Mouse (Mus musculus) gastrocnemius, postnatal 36 days (tissue): ENCODE measurements around the gene Adam21. TPM values are rescaled to one million over a fixed set of nuclear protein-coding genes. Genes with fewer than 3 reads are reported as not detected.
A peak's percentile ranks its signal among the peaks of the same experiment; 100 is the strongest.
"Not testable (repeated sequence)": the region's sequence is repeated elsewhere in the genome, so short reads cannot be mapped to it uniquely, and the experiment has no call there.

Source experiments
- DNase-seq, 2 experiments: peaks; one replicate each; pipeline ENCODE4 v3.0.0; 2022
- intact Hi-C: fragments of 180-260 bp; cut with DNase I; formaldehyde crosslinking; loops from one replicate; pipeline ENCODE4 v1.15.1; 2025
- long read RNA-seq, 2 experiments: library from polyadenylated mRNA; stranded (forward); transcript quantifications; one replicate each; pipeline ENCODE4 v2.0.0; 2021
- total RNA-seq, 2 experiments: library from RNA; stranded (reverse); gene quantifications; 2 replicates each; pipeline ENCODE4 v1.2.3; 2021

The Adam21 gene
- not detected for total RNA-seq
- long read RNA-seq, experiment 1: 0 reads
- long read RNA-seq, experiment 2: 0 reads

DNA sequence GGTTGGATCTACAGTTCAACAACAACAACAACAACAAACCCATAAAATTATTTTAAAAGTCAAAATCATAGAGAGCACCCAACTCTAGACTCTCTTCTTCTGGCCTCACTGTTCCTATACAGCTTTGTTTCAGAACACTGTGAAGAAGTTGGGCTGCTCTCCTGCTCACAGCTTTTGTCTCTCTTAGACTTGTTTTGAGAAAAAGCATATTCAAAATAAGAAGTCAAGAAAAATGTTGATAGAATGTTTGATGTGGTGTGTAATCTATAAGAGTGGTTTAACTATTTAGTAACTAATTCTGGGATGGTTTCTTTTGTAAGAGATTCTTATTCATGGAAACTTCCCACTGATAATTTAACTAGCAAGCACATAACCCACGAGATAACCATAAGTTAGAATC, at the start of gene Adam21:
Adam21 (minus strand) TSS at position 101 of the 400 bp plus-strand sequence.
- no peak for DNase-seq
- intact Hi-C loops: no loop called here

GRCm38 (mm10) chr12:81616980-81617379, 48.7 kb upstream of the Adam21 start:
- intact Hi-C loops: no loop called here
- no peak for DNase-seq

- intact Hi-C loops: no loop called here
- no peak for DNase-seq
These were observed 47.5 kb upstream of the Adam21 start for GRCm38 (mm10) chr12:81615807-81616206.

GRCm38 (mm10) chr12:81609445-81609844, 41.2 kb upstream of the Adam21 start:
- DNase-seq: no peak
- intact Hi-C loops: no loop called here

DNA sequence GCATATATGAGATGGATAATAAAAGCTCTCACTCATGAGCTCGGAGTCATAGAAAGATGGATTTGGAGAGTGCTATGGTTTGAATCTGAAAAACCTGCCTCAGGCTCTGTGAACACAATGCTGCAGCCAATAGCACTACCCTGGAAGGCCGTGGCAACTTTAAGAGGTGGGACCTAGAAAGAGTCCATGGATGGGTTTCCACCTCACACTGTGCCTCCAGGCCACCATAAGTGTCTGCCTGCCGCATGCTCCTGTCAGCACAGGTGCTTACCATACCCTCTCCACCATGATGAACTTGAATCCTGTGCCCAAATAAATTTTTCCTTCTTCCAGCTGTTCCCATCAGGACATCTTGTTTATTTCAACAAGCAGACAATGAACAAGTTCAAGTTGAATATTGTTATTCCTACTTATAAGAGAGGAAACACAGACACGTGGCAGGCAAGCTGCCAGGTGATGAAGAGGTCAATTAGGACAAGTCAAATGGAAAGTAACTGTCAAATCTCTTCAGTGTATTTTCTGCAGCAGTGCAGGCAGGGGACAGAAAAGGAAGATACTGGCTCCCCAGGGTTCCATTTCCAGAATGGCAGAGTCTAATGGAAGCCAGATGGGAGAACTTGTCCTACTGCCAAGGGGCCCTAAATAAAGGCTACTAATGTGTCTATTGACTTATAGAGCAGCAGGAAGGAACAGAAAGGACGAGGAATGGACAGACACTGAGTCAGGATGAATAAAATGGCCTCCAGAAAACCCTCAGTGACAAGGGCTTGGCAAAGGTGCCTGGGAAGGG, 36.9 kb upstream of the Adam21 start:
- intact Hi-C loops: no loop called here
- DNase-seq: no peak

GRCm38 (mm10) chr12:81596547-81597262, 28.4 kb upstream of the Adam21 start:
- no peak for DNase-seq
- intact Hi-C loops: no loop called here

- peak; percentile 81 to 90 for DNase-seq
- intact Hi-C loops: no loop called here
These were observed 26.8 kb upstream of the Adam21 start, which contains the start of gene Med6 for GRCm38 (mm10) chr12:81594902-81595671. Med6 (minus strand) TSS chr12:81595008.

DNA sequence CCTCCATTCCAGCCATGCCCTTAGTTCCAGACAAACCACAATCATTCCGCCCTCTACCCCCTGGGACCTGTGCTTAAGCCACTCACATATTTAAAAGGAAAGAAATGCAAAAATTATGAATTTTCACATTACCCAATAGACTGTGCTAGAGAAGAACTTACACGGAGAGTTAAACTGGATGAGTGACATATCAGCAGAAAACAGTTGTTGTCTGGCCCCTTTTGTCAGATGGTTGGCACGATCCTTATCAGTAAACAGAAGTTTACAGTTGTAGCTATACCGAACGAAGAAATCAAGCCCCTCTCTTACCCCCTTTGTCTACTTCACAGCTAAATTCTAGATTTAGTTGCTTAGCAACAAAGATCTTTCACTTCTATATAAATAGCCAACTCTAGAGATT, 343 bp downstream of the Adam21 start:
- DNase-seq: no peak
- intact Hi-C loops: no loop called here

DNA sequence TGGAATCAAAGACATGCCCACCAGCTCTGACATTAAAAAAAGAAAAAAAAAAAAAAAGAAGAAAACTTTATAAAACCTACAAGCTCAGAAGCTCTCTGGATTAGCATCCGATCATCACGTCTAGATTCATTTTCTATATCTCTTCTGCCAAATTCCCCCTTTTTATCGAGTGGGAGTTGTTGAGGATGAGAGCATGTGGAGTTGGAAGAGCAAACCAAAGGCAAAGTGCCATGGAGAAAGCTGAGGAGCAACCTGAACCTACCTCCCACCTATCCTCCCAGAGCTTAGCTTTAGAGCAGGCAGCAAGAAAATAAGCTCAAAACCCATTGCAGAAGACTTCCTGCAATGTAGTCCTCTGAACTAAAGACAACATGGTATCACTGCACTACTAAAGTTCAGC, 4.1 kb downstream of the Adam21 start:
- no peak for DNase-seq
- intact Hi-C loops: no loop called here

GRCm38 (mm10) chr12:81549286-81549685, 19.0 kb downstream of the Adam21 start:
- DNase-seq: no peak
- intact Hi-C loops: no loop called here

- intact Hi-C loops: no loop called here
- no peak for DNase-seq
These were observed 21.1 kb downstream of the Adam21 start for GRCm38 (mm10) chr12:81547163-81547562.

DNA sequence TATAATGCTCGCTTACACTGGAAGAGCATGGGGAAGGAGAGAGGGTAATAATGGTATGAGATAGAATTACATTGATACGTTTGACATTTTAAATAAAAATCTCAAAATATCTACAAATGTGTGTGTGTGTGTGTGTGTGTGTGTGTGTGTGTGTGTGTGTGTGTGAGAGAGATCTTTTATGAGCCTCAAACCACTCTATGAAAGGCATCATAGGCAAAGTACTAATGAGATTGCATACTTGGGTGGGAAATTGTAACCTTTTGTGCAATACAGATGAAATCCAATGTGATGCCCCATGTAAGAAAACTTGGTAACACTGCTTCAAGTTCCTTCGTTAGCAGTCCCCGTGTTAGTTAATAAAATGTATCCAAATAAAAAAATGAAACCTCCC, 35.2 kb downstream of the Adam21 start:
- intact Hi-C loops: no loop called here
- DNase-seq: no peak

- intact Hi-C loops: no loop called here
- peak; percentile 68 to 74 for DNase-seq
These were observed 35.8 kb downstream of the Adam21 start, which contains the start of the genes Gm20498 and Synj2bp for GRCm38 (mm10) chr12:81532316-81533028. Gm20498 (minus strand) TSS chr12:81532905. Synj2bp (minus strand) TSS chr12:81532911.

- intact Hi-C loops, DNase-seq: not testable (repeated sequence)
These were observed 37.7 kb downstream of the Adam21 start for GRCm38 (mm10) chr12:81530587-81530986.

Other genes with a start within 250 kb of the Adam21 start
- 10 to 100 TPM; 21.7 to 30.7 TPM for gene Slc8a3, start 235.3 kb downstream of the Adam21 start, total RNA-seq
- under 1 TPM; 0.44 to 0.69 TPM for gene Gm4787, start 189.0 kb downstream of the Adam21 start, total RNA-seq
- gene Adam4, start 146.5 kb downstream of the Adam21 start, total RNA-seq: under 1 TPM; 0.74 to 0.89 TPM
- gene Cox16, start 83.3 kb downstream of the Adam21 start, total RNA-seq: 10 to 100 TPM; 76.4 to 83.3 TPM
- 10 to 100 TPM; 35.4 to 38.8 TPM for gene Gm20498, start 35.6 kb downstream of the Adam21 start, total RNA-seq
- gene Synj2bp, start 35.6 kb downstream of the Adam21 start, total RNA-seq: 10 to 100 TPM; 35.3 to 36.4 TPM
- 1 to 10 TPM; 9.1 to 9.7 TPM for gene Med6, start 26.5 kb upstream of the Adam21 start, total RNA-seq
- gene Ttc9, start 62.8 kb upstream of the Adam21 start, total RNA-seq: 1 to 10 TPM; 5.8 to 6.3 TPM
- gene Map3k9, start 212.7 kb upstream of the Adam21 start, total RNA-seq: under 1 TPM; 0.07 to 0.10 TPM